Mouse (Mus musculus) natural killer cell, adult 2 months (primary cell): ENCODE measurements at regions not wholly inside any gene's neighbourhood (a gene's known extent, or its start where the extent isn't known, plus 50 kb on each side); places are given as distances from the start of the nearest gene placed in this dataset.

Source experiments
- DNase-seq, 2 experiments: peaks; one replicate each; pipeline ENCODE4 v3.0.0; 2022; ENCODE audit warnings: low spot score in 2 of 2

GRCm38 (mm10) chr13:60358408-60359060, 181.4 kb upstream of the Gas1 start:
- no peak for DNase-seq

DNA sequence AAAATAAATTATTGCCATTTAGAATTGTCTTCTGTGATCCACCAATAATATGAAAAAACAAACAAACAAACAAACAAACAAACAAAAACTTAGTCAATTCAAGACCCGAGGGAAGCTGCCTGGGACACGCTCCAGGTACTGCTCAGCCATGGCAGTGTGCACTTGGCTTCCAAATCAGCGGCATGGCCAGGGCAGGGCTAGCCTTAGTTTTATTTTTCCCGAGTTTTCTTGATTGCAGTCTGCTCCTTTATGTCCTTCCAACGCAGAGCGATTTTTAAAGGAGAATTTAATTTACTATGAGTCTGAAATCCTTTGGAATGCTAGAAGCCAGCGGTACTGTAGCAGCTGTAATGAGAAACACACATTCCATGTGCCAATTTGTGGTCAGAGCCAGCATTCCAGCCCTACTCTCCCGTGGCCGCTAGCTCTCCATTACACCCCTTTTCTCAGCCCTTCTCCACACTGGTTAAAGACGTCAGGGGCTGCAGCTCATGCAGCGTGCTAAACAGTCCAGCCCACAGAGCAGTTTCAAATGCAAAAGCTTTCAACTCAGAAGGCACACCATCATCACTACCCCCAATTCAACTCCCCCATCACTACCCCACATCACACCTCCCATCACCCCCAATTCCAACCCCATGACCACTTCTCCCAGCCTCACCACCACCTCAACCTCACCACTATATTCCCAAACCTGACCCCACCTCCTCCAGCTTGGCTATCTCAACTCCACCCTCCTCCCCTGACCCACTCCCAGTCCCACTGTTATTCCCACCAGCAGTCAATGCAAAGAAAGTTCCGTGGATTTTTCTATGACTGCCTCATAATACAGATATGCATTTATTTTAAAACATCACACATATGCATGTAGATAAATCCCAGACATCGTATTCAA, 187.9 kb upstream of the Gas1 start:
- DNase-seq: no peak

DNA sequence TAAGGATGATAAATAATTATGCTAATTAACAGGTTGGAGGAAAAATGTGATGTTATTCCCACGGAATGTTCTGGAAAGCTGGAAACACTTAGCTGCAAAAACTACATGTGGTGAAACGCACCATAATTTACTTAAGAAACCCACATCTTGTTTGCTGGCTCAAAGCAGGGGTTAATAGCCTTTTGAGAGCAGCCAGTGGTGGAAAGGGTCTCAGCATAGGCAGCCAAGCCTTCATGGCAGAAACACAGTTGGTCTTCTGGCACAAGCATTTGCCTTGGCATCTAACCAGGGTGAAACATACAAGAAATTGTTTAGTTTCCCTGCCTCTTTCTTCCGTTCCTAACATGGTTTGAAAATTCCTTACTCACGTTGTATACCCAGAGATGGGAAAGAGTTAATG, 192.1 kb upstream of the Gas1 start:
- no peak for DNase-seq

DNA sequence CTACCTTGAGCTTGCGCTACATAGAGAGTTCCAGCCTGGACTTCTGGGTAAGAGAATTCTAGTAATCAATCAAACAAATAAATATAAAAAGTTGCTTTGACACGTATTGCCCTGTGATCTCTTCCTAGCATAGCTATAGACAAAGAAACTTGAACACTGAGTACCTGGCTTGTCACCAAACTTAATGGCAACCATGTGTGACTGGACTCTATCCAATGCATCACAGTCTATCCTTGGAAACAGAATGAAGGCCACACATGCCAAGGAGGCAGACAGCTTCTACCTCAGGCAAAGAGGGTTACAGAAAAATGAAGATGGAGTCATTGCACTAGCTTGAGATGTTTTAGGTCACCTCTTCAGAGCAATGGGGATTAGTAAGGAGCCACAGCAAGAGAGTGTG, 194.5 kb upstream of the Gas1 start:
- DNase-seq: no peak

DNA sequence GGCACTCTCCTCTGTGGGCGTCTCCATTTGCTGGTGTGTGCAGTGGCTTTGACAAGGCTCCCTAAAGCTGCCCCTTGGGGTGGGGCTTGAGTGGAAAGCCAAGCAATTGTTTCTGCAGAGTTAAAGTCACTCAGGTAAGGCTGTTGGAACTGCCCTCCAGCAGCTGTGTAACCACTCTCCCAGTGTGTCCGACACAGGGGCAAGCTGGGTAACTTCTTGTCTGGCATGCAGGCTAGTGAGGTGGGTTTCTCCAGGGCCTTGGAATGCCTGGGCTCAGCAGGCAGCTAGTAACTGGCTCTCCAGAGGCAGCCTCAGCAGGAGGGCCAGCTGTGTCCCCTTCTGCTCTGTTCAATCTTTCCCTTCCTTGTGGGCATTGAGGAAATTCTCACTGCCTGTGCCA, 199.5 kb upstream of the Gas1 start:
- DNase-seq: no peak

DNA sequence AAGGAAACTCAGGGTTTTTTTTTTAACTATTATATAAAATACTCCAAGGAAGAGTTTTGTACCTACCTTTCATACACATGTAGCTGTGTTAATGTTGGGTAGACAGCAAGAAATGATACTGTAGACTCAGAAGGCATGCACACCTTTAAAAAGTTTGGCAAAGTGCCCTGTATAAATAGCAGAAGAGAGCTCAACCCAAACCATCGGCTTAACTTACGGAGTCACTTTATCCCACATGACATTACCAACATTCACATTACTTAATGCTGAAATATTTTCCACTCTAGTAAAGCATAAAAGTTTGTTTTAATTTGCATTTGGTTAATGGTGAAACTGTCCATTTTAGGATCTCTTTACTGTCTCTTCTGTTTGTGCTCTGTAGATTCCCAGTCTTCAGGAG, 205.7 kb upstream of the Gas1 start:
- DNase-seq: no peak

- DNase-seq: no peak
These were observed 202.9 kb upstream of the Dapk1 start for GRCm38 (mm10) chr13:60398836-60399235.

DNA sequence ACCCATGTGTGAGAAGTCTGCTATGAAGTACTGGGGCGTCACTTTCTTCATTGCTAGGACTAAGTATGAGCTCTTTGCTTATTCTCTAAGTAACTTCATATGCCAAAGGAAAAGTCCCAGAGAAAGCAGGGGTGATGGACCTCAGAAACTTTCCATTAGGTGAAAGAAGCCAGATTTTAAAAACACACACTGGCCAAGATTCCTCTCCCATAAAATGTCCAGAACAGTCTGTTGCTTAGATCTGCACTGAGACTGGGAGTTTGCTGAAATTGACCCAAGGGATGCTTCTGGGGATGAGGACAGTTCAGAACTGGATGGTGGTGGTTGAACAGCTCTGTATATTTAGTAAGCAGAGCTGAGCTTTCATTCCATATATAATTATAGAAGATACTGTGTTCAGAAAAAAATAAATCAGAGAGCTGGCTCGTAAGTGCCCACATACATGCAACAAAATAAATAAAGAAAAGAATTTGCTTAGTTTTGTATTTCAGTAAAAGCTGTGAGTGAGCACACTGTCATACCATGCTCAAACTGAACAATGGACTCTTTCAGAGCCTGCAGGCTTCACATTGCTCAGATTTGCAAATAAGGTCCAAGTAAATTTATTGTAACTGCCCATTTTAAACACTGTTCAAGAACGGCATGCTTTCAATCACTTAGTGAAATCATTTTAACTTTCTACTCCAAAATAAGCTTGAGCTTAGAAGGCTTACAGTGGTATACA, 200.8 kb upstream of the Dapk1 start:
- DNase-seq: no peak

- DNase-seq: no peak
These were observed 198.3 kb upstream of the Dapk1 start for GRCm38 (mm10) chr13:60403471-60403870.

DNA sequence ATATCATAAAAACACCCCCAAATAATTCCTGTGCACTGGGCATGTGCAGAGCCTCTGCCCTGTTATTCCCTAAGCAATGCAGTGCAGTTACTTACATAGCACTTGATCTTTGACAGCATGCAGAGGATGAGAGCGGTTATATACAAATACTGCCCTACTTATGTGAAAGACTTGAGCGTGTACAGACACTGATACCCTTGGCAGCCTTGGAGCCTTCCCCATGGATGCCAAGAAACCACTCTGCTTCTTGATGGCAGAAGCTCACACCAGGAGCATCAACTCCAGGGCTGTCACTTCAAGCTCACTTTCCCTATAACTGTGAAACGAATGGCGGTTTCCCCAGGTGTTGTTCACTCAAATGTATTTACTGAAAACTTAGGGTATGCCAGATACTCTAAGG, 194.4 kb upstream of the Dapk1 start:
- no peak for DNase-seq

- DNase-seq: no peak
These were observed 191.8 kb upstream of the Dapk1 start for GRCm38 (mm10) chr13:60409706-60410502.

- no peak for DNase-seq
These were observed 185.7 kb upstream of the Dapk1 start for GRCm38 (mm10) chr13:60416024-60416423.

GRCm38 (mm10) chr13:60417015-60417414, 184.7 kb upstream of the Dapk1 start:
- no peak for DNase-seq

GRCm38 (mm10) chr13:60417436-60418158, 184.2 kb upstream of the Dapk1 start:
- no peak for DNase-seq

GRCm38 (mm10) chr13:60420386-60420785, 181.4 kb upstream of the Dapk1 start:
- no peak for DNase-seq

DNA sequence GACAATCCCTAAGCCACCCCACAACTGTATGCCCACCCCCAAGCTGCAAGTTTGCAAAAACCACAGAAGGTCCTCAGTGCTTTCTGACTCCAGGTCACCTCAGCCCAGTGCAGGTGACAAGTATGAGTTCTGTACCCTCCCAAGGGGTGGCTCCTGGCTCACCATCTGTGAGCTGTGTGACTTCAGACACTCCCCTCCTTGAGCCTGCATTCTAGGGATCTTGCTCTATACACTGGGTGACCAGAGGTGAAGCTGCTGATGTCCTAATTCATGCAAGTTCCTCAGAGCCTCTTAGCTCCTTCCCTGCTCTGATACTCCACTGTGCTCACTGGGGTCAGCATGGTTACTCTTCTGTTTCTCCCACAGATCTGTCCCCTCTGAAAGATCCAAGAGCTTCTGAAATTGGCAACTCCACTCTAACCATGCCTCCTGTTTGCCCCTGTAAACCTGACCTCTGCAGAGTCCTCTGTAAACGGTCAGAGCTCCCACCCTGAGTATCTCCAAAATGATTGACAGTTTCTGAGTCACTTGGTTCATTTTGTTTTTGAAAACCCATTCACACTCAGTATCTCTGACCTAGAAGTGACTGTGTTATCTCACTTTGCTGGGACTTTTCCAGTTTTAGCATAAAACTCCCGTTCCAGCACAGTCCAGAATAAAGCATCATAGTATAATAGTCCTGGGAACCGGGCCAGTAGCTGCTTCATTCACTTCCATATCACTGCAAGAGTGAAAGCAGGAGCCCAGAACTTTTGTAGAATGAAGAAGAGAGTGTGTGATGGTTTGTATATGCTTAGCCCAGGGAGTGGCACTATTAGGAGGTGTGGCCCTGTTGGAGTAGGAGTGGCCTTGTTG, 180.7 kb upstream of the Dapk1 start:
- DNase-seq: no peak

- DNase-seq: no peak
These were observed 177.5 kb upstream of the Dapk1 start for GRCm38 (mm10) chr13:60424267-60424666.

DNA sequence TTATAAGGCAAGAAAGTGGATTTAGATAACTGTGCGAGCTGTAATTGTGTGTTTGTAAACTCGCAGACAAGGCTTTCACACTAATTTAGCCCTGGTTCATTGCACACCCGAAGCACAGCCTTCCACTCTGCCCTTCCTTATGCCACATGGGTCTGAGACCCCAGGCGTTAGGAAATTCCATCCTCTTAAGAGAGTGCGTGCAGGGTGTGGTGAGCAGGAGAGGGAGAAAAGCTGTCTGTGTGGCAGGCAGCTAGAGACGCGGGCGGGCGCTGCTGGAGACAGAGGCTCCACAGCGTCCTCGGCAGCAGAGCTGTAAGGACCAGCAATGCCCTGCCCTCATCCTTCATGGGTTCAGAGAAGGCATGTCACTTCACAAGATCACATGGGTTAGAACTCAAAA, 176.6 kb upstream of the Dapk1 start:
- DNase-seq: no peak

DNA sequence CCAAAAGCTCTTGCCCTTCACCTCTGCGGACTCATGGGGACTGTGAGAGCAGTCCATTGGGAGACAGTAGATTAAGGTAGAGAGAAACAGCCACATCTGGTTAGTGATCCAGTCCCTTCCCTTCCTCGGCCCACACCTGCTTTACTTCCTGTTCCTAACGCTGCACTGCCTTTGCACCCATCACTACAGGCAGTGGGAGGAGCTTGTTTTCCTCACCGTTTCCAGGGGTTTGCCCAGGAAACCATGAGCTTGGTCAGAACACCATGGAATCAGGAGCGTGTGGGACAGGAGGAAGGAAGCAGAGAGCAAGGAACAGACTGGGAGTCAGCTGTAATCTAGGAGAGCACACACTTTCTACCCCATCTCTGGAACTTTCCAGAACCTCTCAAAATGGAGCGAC, 176.2 kb upstream of the Dapk1 start:
- no peak for DNase-seq

- no peak for DNase-seq
These were observed 175.4 kb upstream of the Dapk1 start for GRCm38 (mm10) chr13:60426192-60426840.
